Mouse (Mus musculus) heart, embryonic 10.5 days (tissue): ENCODE measurements at regions not wholly inside any gene's neighbourhood (a gene's known extent, or its start where the extent isn't known, plus 50 kb on each side); places are given as distances from the start of the nearest gene placed in this dataset.

ENCODE experiments used
- DNase-seq: peaks from one replicate; pipeline ENCODE4 v3.0.0-alpha.2; 2017; ENCODE audit warnings: low spot score
- H3K27ac ChIP-seq: fragments of 300-500 bp; sonication (generic); 2 replicates; pipeline ENCODE4 v1.5.1; 2016; ENCODE audit warnings: mild to moderate bottlenecking
- H3K27me3 ChIP-seq: fragments of 300-500 bp; sonication (generic); 2 replicates; pipeline ENCODE4 v1.6.1; 2016; ENCODE audit warnings: mild to moderate bottlenecking; ENCODE audit not compliant: poor library complexity, insufficient read depth, severe bottlenecking
- H3K36me3 ChIP-seq: fragments of 300-500 bp; sonication (generic); 2 replicates; pipeline ENCODE4 v1.6.1; 2016; ENCODE audit warnings: mild to moderate bottlenecking, moderate library complexity
- H3K4me1 ChIP-seq: fragments of 300-500 bp; sonication (generic); 2 replicates; pipeline ENCODE4 v1.6.1; 2016; ENCODE audit warnings: mild to moderate bottlenecking
- H3K4me3 ChIP-seq: fragments of 300-500 bp; sonication (generic); 2 replicates; pipeline ENCODE4 v1.5.1; 2016; ENCODE audit warnings: mild to moderate bottlenecking, moderate library complexity
- H3K9me3 ChIP-seq: fragments of 300-500 bp; sonication (generic); 2 replicates; pipeline ENCODE4 v1.6.1; 2016; ENCODE audit warnings: mild to moderate bottlenecking, moderate library complexity
- WGBS: fragments of 180-500 bp; shearing (Covaris S2); methylation state at CpG from one replicate; pipeline ENCODE4 v1.1.7; 2016; 5-methylcytosine and 5-hydroxymethylcytosine counted together

DNA sequence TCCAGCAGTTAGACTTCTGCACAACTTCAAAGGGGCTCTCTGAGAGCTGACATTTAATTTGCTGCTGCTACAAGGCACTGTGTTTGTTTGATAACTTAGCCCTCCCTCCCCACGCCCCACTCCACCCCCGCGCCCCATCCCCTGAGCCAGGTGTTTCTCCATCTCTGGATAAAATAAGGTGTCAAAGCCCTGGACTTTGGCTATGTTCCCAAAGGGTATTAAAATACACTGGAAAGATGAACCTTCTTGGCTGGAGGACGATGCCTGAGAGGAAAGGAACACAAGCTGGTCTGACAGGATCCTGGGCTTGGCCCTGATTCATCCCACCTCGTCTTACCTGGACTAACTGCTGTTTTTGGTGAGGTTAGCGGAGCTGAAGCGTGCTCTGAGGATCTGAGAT is 80.5 kb upstream of the Tsc22d2 start:
- H3K4me3 ChIP-seq: peak overlapping the region; percentile 24
- no peaks in the 10 kb centered on the region for H3K27me3 ChIP-seq
- peaks cover 36% of the 10 kb centered on the region for H3K4me1 ChIP-seq
- WGBS: 42% methylated on average over 7 of the region's 7 CpGs
- no peaks in the 10 kb centered on the region for H3K36me3 ChIP-seq
- no peak for DNase-seq
- peak overlapping the region; percentile 67 for H3K27ac ChIP-seq
- H3K9me3 ChIP-seq: no peaks in the 10 kb centered on the region

DNA sequence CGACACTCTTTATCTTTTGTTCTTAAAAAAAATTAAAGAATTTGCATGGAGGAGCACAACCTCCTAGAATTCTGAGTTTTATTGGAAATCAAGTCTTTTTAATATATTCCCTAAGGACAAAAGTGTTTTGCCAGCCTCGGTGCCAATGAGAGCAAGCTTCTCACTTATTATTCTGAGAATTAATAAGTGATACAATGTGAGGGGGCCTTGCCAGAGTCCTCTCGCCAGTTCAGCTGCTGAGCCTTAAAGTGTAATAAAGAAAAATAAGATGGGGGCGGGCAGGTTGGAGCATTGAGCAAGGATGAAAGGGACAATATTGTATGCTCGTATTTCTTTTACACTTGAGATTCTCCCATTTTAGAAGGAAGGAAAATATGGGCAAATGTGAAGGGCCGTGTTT is 79.2 kb upstream of the Tsc22d2 start:
- Histone ChIP-seq H3K36me3 (no peaks in the 10 kb centered on the region), H3K9me3 (no peaks in the 10 kb centered on the region), H3K4me3 (no peak overlapping the region), H3K27ac (no peak overlapping the region), H3K4me1 (peaks cover 36% of the 10 kb centered on the region), H3K27me3 (no peaks in the 10 kb centered on the region)
- DNase-seq: no peak
- 79% methylated on average over 6 of the region's 6 CpGs for WGBS

DNA sequence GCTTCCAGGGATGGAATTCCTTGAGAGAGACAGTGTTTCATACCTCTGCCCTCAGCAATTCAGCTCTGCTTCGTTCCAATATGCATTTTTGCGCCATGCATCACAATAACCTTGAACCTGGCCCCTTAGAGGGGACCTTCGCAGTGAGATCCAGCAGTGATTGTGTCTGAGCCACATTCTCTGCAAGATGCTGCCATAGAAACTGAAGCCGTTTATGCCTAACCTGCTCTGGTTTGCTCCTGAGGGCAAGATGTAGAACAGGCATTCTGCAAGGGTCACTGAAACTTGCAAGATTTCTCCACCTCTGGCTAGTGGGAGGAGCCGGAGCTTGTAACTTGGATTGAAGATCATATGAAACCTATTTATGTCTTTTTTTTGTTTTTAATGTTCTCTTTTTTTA is 78.4 kb upstream of the Tsc22d2 start:
- no peaks in the 10 kb centered on the region for H3K9me3 ChIP-seq
- no peak for DNase-seq
- no peak overlapping the region for H3K4me3 ChIP-seq
- no peaks in the 10 kb centered on the region for H3K36me3 ChIP-seq
- peaks cover 36% of the 10 kb centered on the region for H3K4me1 ChIP-seq
- no peaks in the 10 kb centered on the region for H3K27me3 ChIP-seq
- 53% methylated on average over 5 of the region's 5 CpGs for WGBS
- 0 out of 2 replicates have a peak overlapping the region, but pooled peaks have one; percentile 16 for H3K27ac ChIP-seq

DNA sequence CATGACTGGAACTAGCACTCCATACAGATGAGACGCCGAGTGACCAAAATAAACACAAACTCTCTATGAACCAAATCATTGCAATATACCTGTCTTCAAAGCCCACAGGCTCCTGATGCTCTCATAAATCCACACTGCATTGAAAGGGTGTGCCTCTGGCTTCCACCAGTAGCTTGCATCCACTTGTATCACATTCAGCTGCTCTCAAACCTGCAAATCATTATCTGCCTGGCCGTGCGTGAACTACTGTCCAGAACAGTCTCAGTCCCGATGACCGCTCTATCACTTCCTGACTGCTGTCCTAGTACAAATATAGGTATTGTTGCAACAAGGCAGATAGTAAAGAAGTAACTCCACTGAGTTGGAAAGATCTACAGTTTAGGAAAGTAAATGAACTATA is 77.9 kb upstream of the Tsc22d2 start:
- Histone ChIP-seq H3K4me3 (no peak overlapping the region), H3K36me3 (no peaks in the 10 kb centered on the region), H3K4me1 (peaks cover 38% of the 10 kb centered on the region), H3K27ac (no peak overlapping the region), H3K9me3 (no peaks in the 10 kb centered on the region), H3K27me3 (no peaks in the 10 kb centered on the region)
- 55% methylated on average over 6 of the region's 6 CpGs for WGBS
- no peak for DNase-seq

DNA sequence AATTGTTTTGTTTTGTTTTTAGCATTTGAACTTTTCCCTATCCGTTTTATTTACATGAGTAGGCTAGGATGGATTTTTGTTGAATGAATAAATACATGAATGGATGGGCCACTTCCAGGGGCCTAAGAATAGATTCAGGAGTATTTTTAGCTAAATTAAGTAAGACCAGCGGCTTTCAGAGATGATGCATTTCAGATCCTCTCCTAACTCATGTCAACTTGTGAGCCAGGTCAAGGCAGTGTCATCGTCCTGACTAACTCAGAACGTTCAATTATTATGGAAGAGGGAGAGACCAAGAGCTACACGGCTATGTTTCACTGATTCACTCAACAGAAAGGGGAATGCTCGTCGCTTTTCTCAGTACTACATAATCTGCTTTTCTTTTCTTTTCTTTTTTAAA is 75.5 kb upstream of the Tsc22d2 start:
- Histone ChIP-seq H3K27ac (no peak overlapping the region), H3K27me3 (no peaks in the 10 kb centered on the region), H3K4me1 (peaks cover 26% of the 10 kb centered on the region), H3K36me3 (no peaks in the 10 kb centered on the region), H3K9me3 (no peaks in the 10 kb centered on the region), H3K4me3 (no peak overlapping the region)
- DNase-seq: no peak
- 73% methylated on average over 7 of the region's 7 CpGs for WGBS

DNA sequence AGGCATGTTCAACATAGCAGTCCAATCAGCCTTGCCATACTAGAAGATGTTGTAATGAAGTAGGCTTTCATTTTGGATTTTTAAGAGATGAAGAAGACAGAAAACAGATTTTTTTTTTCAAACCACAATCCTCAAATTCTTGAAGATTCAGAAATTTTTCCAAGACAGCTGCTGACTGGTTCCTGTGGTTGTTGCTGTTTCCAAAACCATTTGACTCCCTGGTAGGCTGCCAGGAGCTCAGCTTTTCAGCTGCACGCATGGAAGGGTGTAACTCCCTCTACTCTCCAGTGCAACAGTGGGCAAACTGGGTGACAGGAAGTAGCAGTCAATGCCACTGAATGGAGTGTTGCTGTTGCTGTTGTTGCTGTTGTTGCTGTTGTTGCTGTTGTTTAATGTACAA is 72.4 kb upstream of the Tsc22d2 start:
- Histone ChIP-seq H3K4me1 (peaks cover 2% of the 10 kb centered on the region; the same call in 1 of the 2 replicates), H3K4me3 (no peak overlapping the region), H3K27ac (no peak overlapping the region), H3K36me3 (no peaks in the 10 kb centered on the region), H3K27me3 (no peaks in the 10 kb centered on the region), H3K9me3 (no peaks in the 10 kb centered on the region)
- 67% methylated on average over 1 of the region's 1 CpGs for WGBS
- DNase-seq: no peak

DNA sequence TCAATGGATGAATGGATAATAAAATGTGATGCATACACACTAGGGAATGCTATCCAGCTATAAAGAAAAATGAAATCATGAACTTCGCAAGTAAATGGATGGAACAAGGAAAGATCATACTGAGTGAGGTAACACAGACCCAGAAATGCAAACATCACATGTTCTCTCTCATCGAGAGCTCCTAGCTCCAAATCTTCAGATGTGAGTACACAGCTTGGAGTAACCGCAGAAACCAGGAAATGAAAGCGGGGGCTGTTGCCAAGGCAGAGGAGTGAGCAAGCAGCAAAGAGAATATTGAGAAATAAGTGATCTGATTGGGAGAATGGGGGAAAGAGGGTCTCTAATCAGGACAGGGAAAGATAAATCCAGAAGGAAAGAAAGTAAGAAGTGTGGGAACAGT is 52.0 kb upstream of the Tsc22d2 start:
- Histone ChIP-seq H3K27ac (no peak overlapping the region), H3K27me3 (no peaks in the 10 kb centered on the region), H3K4me3 (no peak overlapping the region), H3K36me3 (no peaks in the 10 kb centered on the region), H3K4me1 (peaks cover 11% of the 10 kb centered on the region; the same call in 1 of the 2 replicates), H3K9me3 (no peaks in the 10 kb centered on the region)
- WGBS: 76% methylated on average over 4 of the region's 4 CpGs
- DNase-seq: no peak

DNA sequence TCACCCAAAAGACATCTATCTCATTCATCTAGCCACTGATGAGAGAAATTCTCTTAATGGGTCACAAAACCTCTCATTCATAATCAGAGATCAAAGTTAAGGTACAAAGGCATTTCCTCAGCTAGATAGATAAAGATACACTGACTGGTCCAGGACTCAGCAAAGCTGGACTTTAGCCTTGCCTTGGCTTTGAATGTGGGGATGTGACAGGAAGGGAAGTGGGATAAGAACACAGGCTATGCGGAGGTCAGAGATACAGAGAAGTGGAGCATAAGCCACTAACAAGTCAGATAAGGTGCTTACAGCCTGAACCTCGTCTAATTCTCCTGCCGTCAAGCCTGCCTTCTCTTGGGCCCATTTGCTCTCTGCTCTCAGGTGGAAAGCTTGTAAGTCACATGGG is 50.0 kb upstream of the Tsc22d2 start:
- no peaks in the 10 kb centered on the region for H3K27me3 ChIP-seq
- 13% methylated on average over 3 of the region's 3 CpGs for WGBS
- DNase-seq: no peak

More for the DNA sequence above, 50.0 kb upstream of the Tsc22d2 start:
- no peak overlapping the region for H3K27ac ChIP-seq
- H3K9me3 ChIP-seq: no peaks in the 10 kb centered on the region
- peaks cover 11% of the 10 kb centered on the region; the same call in 1 of the 2 replicates for H3K4me1 ChIP-seq
- H3K4me3 ChIP-seq: no peak overlapping the region
- H3K36me3 ChIP-seq: no peaks in the 10 kb centered on the region
